Mouse (Mus musculus): Measurements from ENCODE around the gene Sema5a. TPM values are rescaled to one million over a fixed set of nuclear protein-coding genes. Genes with fewer than 3 reads are reported as not detected.

The Sema5a gene
- polyA plus RNA-seq, 1 experiment: 0.60 TPM

GRCm38 (mm10) chr15:32542746-32543145 is 298.1 kb downstream of the Sema5a start:
- WGBS: 67% methylated on average over 1 of the region's 1 CpGs
- H3K4me1 ChIP-seq (ENCODE audit: control insufficient read depth, insufficient read depth, low read length): no peaks in the 10 kb centered on the region
- no peak overlapping the region for H3K27ac ChIP-seq (ENCODE audit: control insufficient read depth, insufficient read depth, low read depth, low read length, poor library complexity)
- no peak overlapping the region for H3K4me3 ChIP-seq (replicated peaks; ENCODE audit: control insufficient read depth, low read depth, low read length)
- TF ChIP-seq POLR2A (IDR thresholded peaks at IDR 0.05; ENCODE audit: borderline replicate concordance, control insufficient read depth, low read depth, low read length): no peak
- TF ChIP-seq CTCF (IDR thresholded peaks at IDR 0.05; ENCODE audit: control insufficient read depth, insufficient read depth, low read length): no peak

GRCm38 (mm10) chr15:32543181-32543580 is 298.6 kb downstream of the Sema5a start:
- H3K4me1 ChIP-seq (ENCODE audit: control insufficient read depth, insufficient read depth, low read length): no peaks in the 10 kb centered on the region
- no peak overlapping the region for H3K27ac ChIP-seq (ENCODE audit: control insufficient read depth, insufficient read depth, low read depth, low read length, poor library complexity)
- no peak overlapping the region for H3K4me3 ChIP-seq (replicated peaks; ENCODE audit: control insufficient read depth, low read depth, low read length)
- TF ChIP-seq POLR2A (IDR thresholded peaks at IDR 0.05; ENCODE audit: borderline replicate concordance, control insufficient read depth, low read depth, low read length) (no peak), CTCF (IDR thresholded peaks at IDR 0.05; ENCODE audit: control insufficient read depth, insufficient read depth, low read length) (no peak)
- WGBS: 77% methylated on average over 3 of the region's 3 CpGs

- TF ChIP-seq POLR2A (IDR thresholded peaks at IDR 0.05; ENCODE audit: borderline replicate concordance, control insufficient read depth, low read depth, low read length) (no peak), CTCF (IDR thresholded peaks at IDR 0.05; ENCODE audit: control insufficient read depth, insufficient read depth, low read length) (no peak)
- Histone ChIP-seq H3K4me1 (ENCODE audit: control insufficient read depth, insufficient read depth, low read length) (no peaks in the 10 kb centered on the region), H3K27ac (ENCODE audit: control insufficient read depth, insufficient read depth, low read depth, low read length, poor library complexity) (no peak overlapping the region), H3K4me3 (replicated peaks; ENCODE audit: control insufficient read depth, low read depth, low read length) (no peak overlapping the region)
- WGBS: 48% methylated on average over 3 of the region's 3 CpGs
These were observed 300.8 kb downstream of the Sema5a start for GRCm38 (mm10) chr15:32545455-32545854.

- TF ChIP-seq POLR2A (IDR thresholded peaks at IDR 0.05; ENCODE audit: borderline replicate concordance, control insufficient read depth, low read depth, low read length) (no peak), CTCF (IDR thresholded peaks at IDR 0.05; ENCODE audit: control insufficient read depth, insufficient read depth, low read length) (no peak)
- no peak overlapping the region for H3K27ac ChIP-seq (ENCODE audit: control insufficient read depth, insufficient read depth, low read depth, low read length, poor library complexity)
- H3K4me1 ChIP-seq (ENCODE audit: control insufficient read depth, insufficient read depth, low read length): no peaks in the 10 kb centered on the region
- WGBS: 70% methylated on average over 7 of the region's 7 CpGs
- H3K4me3 ChIP-seq (replicated peaks; ENCODE audit: control insufficient read depth, low read depth, low read length): no peak overlapping the region
These were observed 302.1 kb downstream of the Sema5a start for GRCm38 (mm10) chr15:32546746-32547145.

GRCm38 (mm10) chr15:32558925-32559324 is 314.3 kb downstream of the Sema5a start:
- H3K4me1 ChIP-seq (ENCODE audit: control insufficient read depth, insufficient read depth, low read length): no peaks in the 10 kb centered on the region
- H3K27ac ChIP-seq (ENCODE audit: control insufficient read depth, insufficient read depth, low read depth, low read length, poor library complexity): no peak overlapping the region
- 83% methylated on average over 2 of the region's 2 CpGs for WGBS
- TF ChIP-seq CTCF (IDR thresholded peaks at IDR 0.05; ENCODE audit: control insufficient read depth, insufficient read depth, low read length) (no peak), POLR2A (IDR thresholded peaks at IDR 0.05; ENCODE audit: borderline replicate concordance, control insufficient read depth, low read depth, low read length) (no peak)
- no peak overlapping the region for H3K4me3 ChIP-seq (replicated peaks; ENCODE audit: control insufficient read depth, low read depth, low read length)

GRCm38 (mm10) chr15:32562600-32562999 is 318.0 kb downstream of the Sema5a start:
- WGBS: 61% methylated on average over 6 of the region's 6 CpGs
- no peak for TF ChIP-seq POLR2A (IDR thresholded peaks at IDR 0.05; ENCODE audit: borderline replicate concordance, control insufficient read depth, low read depth, low read length)
- no peak for TF ChIP-seq CTCF (IDR thresholded peaks at IDR 0.05; ENCODE audit: control insufficient read depth, insufficient read depth, low read length)
- H3K4me3 ChIP-seq (replicated peaks; ENCODE audit: control insufficient read depth, low read depth, low read length): no peak overlapping the region
- no peak overlapping the region for H3K27ac ChIP-seq (ENCODE audit: control insufficient read depth, insufficient read depth, low read depth, low read length, poor library complexity)
- no peaks in the 10 kb centered on the region for H3K4me1 ChIP-seq (ENCODE audit: control insufficient read depth, insufficient read depth, low read length)

GRCm38 (mm10) chr15:32568181-32568857 is 323.7 kb downstream of the Sema5a start:
- 90% methylated on average over 3 of the region's 3 CpGs for WGBS

GRCm38 (mm10) chr15:32568858-32569387 is 324.3 kb downstream of the Sema5a start:
- H3K4me3 ChIP-seq (replicated peaks; ENCODE audit: control insufficient read depth, low read depth, low read length): no peak overlapping the region
- TF ChIP-seq POLR2A (IDR thresholded peaks at IDR 0.05; ENCODE audit: borderline replicate concordance, control insufficient read depth, low read depth, low read length): no peak
- TF ChIP-seq CTCF (IDR thresholded peaks at IDR 0.05; ENCODE audit: control insufficient read depth, insufficient read depth, low read length): no peak
- 62% methylated on average over 6 of the region's 6 CpGs for WGBS

More at GRCm38 (mm10) chr15:32568181-32568857, 323.7 kb downstream of the Sema5a start:
- Histone ChIP-seq H3K4me3 (replicated peaks; ENCODE audit: control insufficient read depth, low read depth, low read length) (no peak overlapping the region), H3K27ac (ENCODE audit: control insufficient read depth, insufficient read depth, low read depth, low read length, poor library complexity) (no peak overlapping the region), H3K4me1 (ENCODE audit: control insufficient read depth, insufficient read depth, low read length) (no peaks in the 10 kb centered on the region)
- no peak for TF ChIP-seq CTCF (IDR thresholded peaks at IDR 0.05; ENCODE audit: control insufficient read depth, insufficient read depth, low read length)
- TF ChIP-seq POLR2A (IDR thresholded peaks at IDR 0.05; ENCODE audit: borderline replicate concordance, control insufficient read depth, low read depth, low read length): no peak

More at GRCm38 (mm10) chr15:32568858-32569387, 324.3 kb downstream of the Sema5a start:
- Histone ChIP-seq H3K27ac (ENCODE audit: control insufficient read depth, insufficient read depth, low read depth, low read length, poor library complexity) (no peak overlapping the region), H3K4me1 (ENCODE audit: control insufficient read depth, insufficient read depth, low read length) (no peaks in the 10 kb centered on the region)
